Mouse (Mus musculus): ENCODE measurements at regions not wholly inside any gene's neighbourhood (a gene's known extent, or its start where the extent isn't known, plus 50 kb on each side); places are given as distances from the start of the nearest gene placed in this dataset.

DNA sequence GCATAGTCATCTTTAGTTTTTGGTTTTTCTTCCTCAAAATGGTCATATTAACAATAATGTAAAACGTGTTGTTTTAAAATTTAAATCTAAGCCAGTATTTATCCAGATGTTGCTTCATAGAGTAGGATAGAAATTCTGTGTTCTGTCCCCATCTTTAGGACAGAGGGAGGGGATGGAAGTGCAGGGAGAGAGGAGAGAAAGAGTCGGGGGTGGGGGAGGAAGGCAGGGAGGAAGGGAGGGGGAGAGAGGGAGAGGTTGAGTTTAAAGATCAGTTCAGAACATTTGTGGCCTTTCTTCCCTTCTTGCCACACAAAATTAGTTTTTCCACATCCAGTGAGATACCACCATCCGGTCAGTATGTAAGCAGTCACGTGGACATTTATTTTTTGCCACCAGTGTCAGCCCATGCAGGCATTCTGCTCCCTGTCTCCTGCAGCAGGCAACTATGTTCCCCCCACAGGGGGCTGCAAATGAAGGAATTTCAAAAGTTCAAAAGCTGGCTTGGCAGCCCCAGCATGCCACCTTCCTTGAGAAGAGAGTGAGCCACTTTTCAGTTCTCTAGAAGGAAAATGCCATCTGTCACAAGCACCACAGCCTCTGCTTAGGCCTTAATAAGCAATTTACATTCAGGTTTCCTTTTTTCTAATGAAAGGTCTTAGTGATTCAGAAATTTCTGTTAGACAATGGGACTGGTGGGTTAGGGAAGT is 137.7 kb upstream of the Trpc4 start:
- H3K9me3 ChIP-seq (ENCODE audit: control insufficient read depth, low read length): no peaks in the 10 kb centered on the region
- 18% methylated on average over 4 of the region's 4 CpGs for WGBS
- H3K27ac ChIP-seq (replicated peaks; ENCODE audit: low read depth, low read length): no peak overlapping the region
- H3K4me2 ChIP-seq (ENCODE audit: low read length): no peak overlapping the region
- no peak; the same call in 1 of the 2 replicates for ATAC-seq (ENCODE audit: low FRiP score, low TSS enrichment)
- no peaks in the 10 kb centered on the region for H3K27me3 ChIP-seq (ENCODE audit: control insufficient read depth, insufficient read depth, low read length)
- no peaks in the 10 kb centered on the region for H3K36me3 ChIP-seq (ENCODE audit: control insufficient read depth, insufficient read depth, low read length)
- no peak overlapping the region for H3K9ac ChIP-seq (replicated peaks; ENCODE audit: low read length)
- no peak overlapping the region for H3K4me3 ChIP-seq (replicated peaks; ENCODE audit: low read depth, low read length)
- peak; percentile 27 for DNase-seq
- peaks cover 4% of the 10 kb centered on the region; the same call in 1 of the 2 replicates for H3K4me1 ChIP-seq (ENCODE audit: control insufficient read depth, insufficient read depth, low read length)

DNA sequence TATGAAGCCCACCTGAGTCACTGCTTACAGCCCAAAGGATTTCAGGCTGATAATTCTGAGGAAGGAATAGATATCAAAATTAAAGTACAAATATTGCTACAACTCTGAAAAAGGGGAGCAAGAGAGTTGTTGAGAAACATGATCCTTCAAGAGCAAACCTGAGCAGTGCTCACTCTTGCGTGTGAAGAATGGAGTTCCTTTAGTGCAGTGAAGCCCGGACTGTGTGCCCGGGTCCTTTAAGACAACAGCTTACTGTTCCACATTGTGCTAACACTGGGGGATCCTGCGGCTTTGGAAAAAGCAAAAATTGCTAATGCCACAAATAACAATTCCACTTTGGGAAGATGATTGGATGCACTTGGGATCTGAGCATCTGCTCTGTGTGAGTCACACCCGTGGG is 139.0 kb upstream of the Trpc4 start:
- 50% methylated on average over 5 of the region's 5 CpGs for WGBS
- no peak overlapping the region for H3K4me3 ChIP-seq (replicated peaks; ENCODE audit: low read depth, low read length)
- H3K4me2 ChIP-seq (ENCODE audit: low read length): no peak overlapping the region

DNA sequence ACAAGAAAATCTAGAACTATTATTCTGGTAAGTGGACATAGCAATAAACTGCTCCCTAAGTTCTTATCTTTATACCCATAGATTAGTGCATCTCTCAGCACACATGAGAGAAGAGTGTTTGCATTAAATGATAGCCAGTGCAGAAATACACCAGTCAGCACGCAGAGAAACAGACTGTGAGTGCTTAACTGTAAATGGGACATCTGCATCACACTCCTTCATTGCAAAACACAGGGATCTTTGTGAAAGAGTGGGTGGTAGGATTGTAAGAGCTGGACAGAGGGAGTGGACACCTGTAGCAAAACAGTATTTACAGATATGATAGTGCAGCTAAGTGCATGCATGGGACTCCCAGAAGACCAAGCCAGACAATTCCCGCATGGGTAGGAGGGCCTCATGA is 144.8 kb upstream of the Trpc4 start:
- WGBS: 94% methylated on average over 2 of the region's 2 CpGs
- Histone ChIP-seq H3K4me1 (ENCODE audit: control insufficient read depth, insufficient read depth, low read length) (no peaks in the 10 kb centered on the region), H3K27me3 (ENCODE audit: control insufficient read depth, insufficient read depth, low read length) (no peaks in the 10 kb centered on the region), H3K9ac (replicated peaks; ENCODE audit: low read length) (no peak overlapping the region), H3K4me3 (replicated peaks; ENCODE audit: low read depth, low read length) (no peak overlapping the region), H3K27ac (replicated peaks; ENCODE audit: low read depth, low read length) (no peak overlapping the region), H3K4me2 (ENCODE audit: low read length) (no peak overlapping the region), H3K9me3 (ENCODE audit: control insufficient read depth, low read length) (no peaks in the 10 kb centered on the region), H3K36me3 (ENCODE audit: control insufficient read depth, insufficient read depth, low read length) (no peaks in the 10 kb centered on the region)
- DNase-seq (no peak), ATAC-seq (ENCODE audit: low FRiP score, low TSS enrichment) (no peak)

More for the DNA sequence above, 139.0 kb upstream of the Trpc4 start:
- DNase-seq: no peak
- Histone ChIP-seq H3K36me3 (ENCODE audit: control insufficient read depth, insufficient read depth, low read length) (no peaks in the 10 kb centered on the region), H3K9me3 (ENCODE audit: control insufficient read depth, low read length) (no peaks in the 10 kb centered on the region), H3K4me1 (ENCODE audit: control insufficient read depth, insufficient read depth, low read length) (peaks cover 4% of the 10 kb centered on the region; the same call in 1 of the 2 replicates), H3K27ac (replicated peaks; ENCODE audit: low read depth, low read length) (no peak overlapping the region), H3K27me3 (ENCODE audit: control insufficient read depth, insufficient read depth, low read length) (no peaks in the 10 kb centered on the region), H3K9ac (replicated peaks; ENCODE audit: low read length) (no peak overlapping the region)
- ATAC-seq (ENCODE audit: low FRiP score, low TSS enrichment): no peak

DNA sequence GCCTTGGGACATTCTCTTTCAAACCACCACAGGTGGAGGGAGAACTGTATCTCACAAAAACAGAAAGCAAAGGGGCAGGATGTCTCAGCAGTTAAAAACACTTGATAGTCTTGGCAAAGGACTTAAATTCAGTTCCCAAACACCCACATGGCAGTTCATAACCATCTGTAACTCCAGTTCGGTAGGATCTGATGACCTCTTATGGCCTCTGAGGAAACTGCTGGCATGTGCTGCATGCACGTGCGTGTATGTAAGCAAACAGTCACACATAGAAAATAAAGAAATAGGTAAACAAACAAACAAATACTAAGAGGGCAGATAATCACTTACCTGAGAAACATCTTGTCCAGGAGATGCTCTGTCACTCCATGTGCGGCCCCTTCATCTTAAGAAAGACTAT is 129.4 kb upstream of the Ufm1 start:
- no peaks in the 10 kb centered on the region for H3K36me3 ChIP-seq (ENCODE audit: control insufficient read depth, insufficient read depth, low read length)
- ATAC-seq (ENCODE audit: low FRiP score, low TSS enrichment): no peak
- DNase-seq: no peak
- 83% methylated on average over 4 of the region's 4 CpGs for WGBS
- no peak overlapping the region for H3K9ac ChIP-seq (replicated peaks; ENCODE audit: low read length)
- H3K27ac ChIP-seq (replicated peaks; ENCODE audit: low read depth, low read length): no peak overlapping the region
- H3K4me3 ChIP-seq (replicated peaks; ENCODE audit: low read depth, low read length): no peak overlapping the region
- H3K27me3 ChIP-seq (ENCODE audit: control insufficient read depth, insufficient read depth, low read length): no peaks in the 10 kb centered on the region
- no peaks in the 10 kb centered on the region for H3K9me3 ChIP-seq (ENCODE audit: control insufficient read depth, low read length)
- no peak overlapping the region for H3K4me2 ChIP-seq (ENCODE audit: low read length)
- peaks cover 5% of the 10 kb centered on the region; the same call in 1 of the 2 replicates for H3K4me1 ChIP-seq (ENCODE audit: control insufficient read depth, insufficient read depth, low read length)

DNA sequence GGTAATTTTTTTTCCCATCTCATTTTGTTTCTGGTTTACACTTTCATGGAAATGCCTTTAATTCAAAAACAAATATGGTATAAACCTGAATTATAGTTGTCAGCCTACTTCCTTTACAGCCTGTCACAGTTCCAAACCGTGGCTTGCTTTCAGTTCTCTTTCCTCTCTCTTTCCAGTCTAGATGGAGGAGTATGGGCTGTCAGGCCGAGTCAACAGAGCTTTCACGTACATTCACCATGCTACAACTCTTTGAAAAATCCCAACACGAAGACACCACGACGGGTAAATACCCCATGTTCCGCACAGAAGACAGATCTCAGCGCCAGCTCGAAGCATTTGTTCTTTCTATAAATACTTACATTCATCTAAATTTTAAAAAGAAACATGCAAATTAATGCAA is 125.2 kb upstream of the Ufm1 start:
- DNase-seq: no peak
- no peak overlapping the region for H3K4me2 ChIP-seq (ENCODE audit: low read length)
- H3K27me3 ChIP-seq (ENCODE audit: control insufficient read depth, insufficient read depth, low read length): no peaks in the 10 kb centered on the region
- no peak for ATAC-seq (ENCODE audit: low FRiP score, low TSS enrichment)
- no peak overlapping the region for H3K4me3 ChIP-seq (replicated peaks; ENCODE audit: low read depth, low read length)
- H3K9me3 ChIP-seq (ENCODE audit: control insufficient read depth, low read length): no peaks in the 10 kb centered on the region
- H3K9ac ChIP-seq (replicated peaks; ENCODE audit: low read length): no peak overlapping the region
- 86% methylated on average over 9 of the region's 9 CpGs for WGBS
- no peaks in the 10 kb centered on the region for H3K36me3 ChIP-seq (ENCODE audit: control insufficient read depth, insufficient read depth, low read length)
- no peak overlapping the region for H3K27ac ChIP-seq (replicated peaks; ENCODE audit: low read depth, low read length)
- H3K4me1 ChIP-seq (ENCODE audit: control insufficient read depth, insufficient read depth, low read length): no peaks in the 10 kb centered on the region

DNA sequence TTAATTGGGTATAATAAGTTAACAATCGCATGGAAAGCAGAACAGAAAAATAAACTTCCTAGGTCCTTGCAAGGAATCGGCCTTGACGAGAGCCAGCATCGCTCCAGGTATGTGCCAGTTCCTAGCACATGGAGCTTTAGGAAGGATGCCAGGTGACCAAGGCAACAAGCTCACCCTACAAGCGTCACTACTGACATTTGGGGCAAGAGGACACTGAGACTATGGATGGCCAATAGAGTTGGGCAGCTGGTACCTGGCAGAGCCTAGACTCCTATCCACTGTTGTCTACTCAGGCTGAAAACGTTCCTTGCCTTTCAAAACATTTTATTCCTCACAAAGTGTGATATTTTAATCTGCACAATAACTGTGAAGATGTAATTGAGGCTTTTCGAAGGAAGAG is 124.6 kb upstream of the Ufm1 start:
- ATAC-seq (ENCODE audit: low FRiP score, low TSS enrichment): no peak
- Histone ChIP-seq H3K36me3 (ENCODE audit: control insufficient read depth, insufficient read depth, low read length) (no peaks in the 10 kb centered on the region), H3K27ac (replicated peaks; ENCODE audit: low read depth, low read length) (no peak overlapping the region), H3K4me1 (ENCODE audit: control insufficient read depth, insufficient read depth, low read length) (no peaks in the 10 kb centered on the region), H3K4me2 (ENCODE audit: low read length) (no peak overlapping the region), H3K9me3 (ENCODE audit: control insufficient read depth, low read length) (no peaks in the 10 kb centered on the region), H3K9ac (replicated peaks; ENCODE audit: low read length) (no peak overlapping the region), H3K27me3 (ENCODE audit: control insufficient read depth, insufficient read depth, low read length) (no peaks in the 10 kb centered on the region), H3K4me3 (replicated peaks; ENCODE audit: low read depth, low read length) (no peak overlapping the region)
- WGBS: 86% methylated on average over 7 of the region's 7 CpGs
- no peak for DNase-seq

DNA sequence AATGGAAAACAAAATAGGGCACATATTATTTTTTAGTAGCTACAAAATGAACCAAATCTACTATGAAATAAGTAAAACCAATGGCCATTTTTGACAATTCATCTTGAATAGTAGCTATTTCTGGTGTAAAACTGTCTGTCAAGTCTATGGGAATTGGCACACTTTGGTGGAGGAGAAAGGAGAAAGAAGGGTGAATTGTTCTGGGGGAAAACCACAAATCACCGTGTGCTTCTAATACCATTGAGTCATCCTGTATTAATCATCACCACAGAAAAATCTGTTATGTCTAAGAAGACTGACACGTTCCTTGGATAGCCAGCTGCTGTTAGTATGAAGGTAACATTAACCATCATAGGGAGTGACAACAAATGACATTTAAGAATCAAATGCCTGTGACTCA is 123.7 kb upstream of the Ufm1 start:
- no peak for DNase-seq
- H3K4me1 ChIP-seq (ENCODE audit: control insufficient read depth, insufficient read depth, low read length): no peaks in the 10 kb centered on the region
- WGBS: 90% methylated on average over 2 of the region's 2 CpGs
- no peak overlapping the region for H3K4me2 ChIP-seq (ENCODE audit: low read length)
- H3K9ac ChIP-seq (replicated peaks; ENCODE audit: low read length): no peak overlapping the region
- no peak overlapping the region for H3K4me3 ChIP-seq (replicated peaks; ENCODE audit: low read depth, low read length)
- H3K9me3 ChIP-seq (ENCODE audit: control insufficient read depth, low read length): no peaks in the 10 kb centered on the region
- no peak overlapping the region for H3K27ac ChIP-seq (replicated peaks; ENCODE audit: low read depth, low read length)
- no peaks in the 10 kb centered on the region for H3K36me3 ChIP-seq (ENCODE audit: control insufficient read depth, insufficient read depth, low read length)
- ATAC-seq (ENCODE audit: low FRiP score, low TSS enrichment): no peak
- H3K27me3 ChIP-seq (ENCODE audit: control insufficient read depth, insufficient read depth, low read length): no peaks in the 10 kb centered on the region

DNA sequence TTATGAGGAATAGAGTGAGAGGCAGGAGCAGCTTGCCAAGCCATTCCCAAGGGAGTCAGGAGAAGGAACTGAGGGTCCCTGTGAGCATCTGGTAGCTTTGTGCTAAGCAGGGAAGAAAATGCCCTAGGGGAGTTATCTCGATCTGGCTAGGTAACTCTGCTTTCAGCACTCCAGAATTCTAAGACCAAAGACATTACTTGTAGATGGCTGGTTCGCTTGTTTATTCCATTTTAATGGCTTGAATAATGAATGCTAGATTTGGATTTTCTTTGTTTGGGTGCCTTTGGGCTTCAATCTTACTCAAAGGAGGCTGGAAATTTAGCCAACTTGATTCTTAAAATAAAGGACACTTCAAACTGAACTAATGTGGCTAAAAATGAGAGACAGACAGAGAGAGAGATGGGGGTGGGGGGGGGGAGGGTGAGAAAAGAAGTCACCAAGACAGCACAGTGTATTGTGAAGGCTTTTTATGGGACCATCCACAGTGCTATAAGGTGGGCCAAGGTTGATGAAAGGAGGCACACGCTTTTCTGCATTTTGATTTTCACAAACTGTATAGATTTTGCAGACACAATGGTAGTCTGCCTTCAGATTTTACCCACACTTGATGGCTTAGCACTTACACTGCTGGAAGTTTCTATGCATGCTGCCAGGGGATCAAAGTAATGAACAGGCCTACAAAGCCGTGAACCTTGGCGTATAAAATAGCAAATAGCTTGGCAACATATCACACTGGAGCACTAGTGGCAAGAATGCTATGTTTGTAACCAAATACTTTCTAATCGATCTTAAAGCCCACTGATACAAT is 121.3 kb upstream of the Ufm1 start:
- no peaks in the 10 kb centered on the region for H3K36me3 ChIP-seq (ENCODE audit: control insufficient read depth, insufficient read depth, low read length)
- ATAC-seq (ENCODE audit: low FRiP score, low TSS enrichment): no peak

DNA sequence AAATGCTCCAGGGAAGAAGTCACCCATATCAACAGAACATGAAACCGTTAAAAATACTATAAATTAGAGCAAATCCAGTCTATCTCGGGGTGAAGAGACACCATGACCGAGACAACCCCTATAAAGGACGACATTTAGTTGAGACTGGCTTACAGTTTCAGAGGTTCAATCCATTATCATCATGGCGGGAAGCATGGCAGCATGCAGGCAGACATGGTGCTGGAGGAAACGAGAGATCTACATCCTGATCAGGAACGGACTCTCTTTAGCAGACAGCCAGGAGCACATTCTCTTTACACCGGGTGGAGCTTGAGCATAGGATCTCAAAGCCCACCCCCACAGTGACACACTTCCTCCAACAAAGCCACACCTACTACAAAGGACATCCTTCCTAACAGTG is 118.7 kb upstream of the Ufm1 start:
- Histone ChIP-seq H3K27ac (replicated peaks; ENCODE audit: low read depth, low read length) (no peak overlapping the region), H3K4me2 (ENCODE audit: low read length) (no peak overlapping the region), H3K36me3 (ENCODE audit: control insufficient read depth, insufficient read depth, low read length) (no peaks in the 10 kb centered on the region), H3K9me3 (ENCODE audit: control insufficient read depth, low read length) (no peaks in the 10 kb centered on the region), H3K9ac (replicated peaks; ENCODE audit: low read length) (no peak overlapping the region), H3K4me3 (replicated peaks; ENCODE audit: low read depth, low read length) (no peak overlapping the region), H3K27me3 (ENCODE audit: control insufficient read depth, insufficient read depth, low read length) (no peaks in the 10 kb centered on the region), H3K4me1 (ENCODE audit: control insufficient read depth, insufficient read depth, low read length) (no peaks in the 10 kb centered on the region)
- ATAC-seq (ENCODE audit: low FRiP score, low TSS enrichment): no peak
- 95% methylated on average over 8 of the region's 8 CpGs for WGBS
- DNase-seq: no peak

More for the DNA sequence above, 121.3 kb upstream of the Ufm1 start:
- H3K27ac ChIP-seq (replicated peaks; ENCODE audit: low read depth, low read length): no peak overlapping the region
- DNase-seq: no peak
- 87% methylated on average over 6 of the region's 6 CpGs for WGBS
- H3K4me2 ChIP-seq (ENCODE audit: low read length): no peak overlapping the region
- H3K9ac ChIP-seq (replicated peaks; ENCODE audit: low read length): no peak overlapping the region
- no peak overlapping the region for H3K4me3 ChIP-seq (replicated peaks; ENCODE audit: low read depth, low read length)
- H3K27me3 ChIP-seq (ENCODE audit: control insufficient read depth, insufficient read depth, low read length): no peaks in the 10 kb centered on the region
- H3K4me1 ChIP-seq (ENCODE audit: control insufficient read depth, insufficient read depth, low read length): no peaks in the 10 kb centered on the region
- H3K9me3 ChIP-seq (ENCODE audit: control insufficient read depth, low read length): no peaks in the 10 kb centered on the region
